Mouse (Mus musculus) testis, adult 2 months (tissue): ENCODE data around the gene Sap30bp. TPM values are rescaled to one million over a fixed set of nuclear protein-coding genes. Genes with fewer than 3 reads are reported as not detected.

Experiments
- H3K27ac ChIP-seq: fragments of 200-500 bp; 2 replicates; pipeline ENCODE4 v1.5.1; 2012; ENCODE audit warnings: low read depth, low read length; ENCODE audit not compliant: control insufficient read depth, insufficient read depth
- H3K27me3 ChIP-seq: fragments of 200-500 bp; 2 replicates; pipeline ENCODE4 v1.6.1; 2012; ENCODE audit warnings: mild to moderate bottlenecking, low read length, moderate library complexity; ENCODE audit not compliant: control insufficient read depth, insufficient read depth
- H3K36me3 ChIP-seq: fragments of 200-500 bp; 2 replicates; pipeline ENCODE4 v1.6.1; 2012; ENCODE audit warnings: mild to moderate bottlenecking, low read length; ENCODE audit not compliant: control insufficient read depth, insufficient read depth
- H3K4me1 ChIP-seq: fragments of 200-500 bp; 2 replicates; pipeline ENCODE4 v1.6.1; 2012; ENCODE audit warnings: low read length; ENCODE audit not compliant: control insufficient read depth, insufficient read depth
- H3K4me3 ChIP-seq: fragments of 200-500 bp; 2 replicates; pipeline ENCODE4 v1.5.1; 2012; ENCODE audit warnings: low read depth, mild to moderate bottlenecking, low read length, moderate library complexity, mixed read lengths; ENCODE audit not compliant: control insufficient read depth
- CTCF ChIP-seq: fragments of 200-500 bp; IDR thresholded peaks from 2 replicates; pipeline ENCODE4 v1.5.1; 2012; ENCODE audit warnings: low read depth, mild to moderate bottlenecking, inconsistent platforms, low read length, moderate library complexity; ENCODE audit not compliant: control insufficient read depth, insufficient read depth, insufficient replicate concordance
- POLR2A ChIP-seq: fragments of 200-500 bp; IDR thresholded peaks from 2 replicates; pipeline ENCODE4 v1.6.1; 2012; ENCODE audit warnings: low read depth, mild to moderate bottlenecking, inconsistent platforms, low read length, moderate library complexity; ENCODE audit not compliant: control insufficient read depth
- polyA plus RNA-seq: library from polyadenylated mRNA; depleted of rRNA; stranded (reverse); fragments of >200 nt; gene quantifications from 2 replicates; pipeline ENCODE4 v1.2.3, GENCODE M21; 2012; rRNA removed

Sap30bp gene
- 20.2 and 20.4 TPM in 2 replicates for polyA plus RNA-seq

DNA sequence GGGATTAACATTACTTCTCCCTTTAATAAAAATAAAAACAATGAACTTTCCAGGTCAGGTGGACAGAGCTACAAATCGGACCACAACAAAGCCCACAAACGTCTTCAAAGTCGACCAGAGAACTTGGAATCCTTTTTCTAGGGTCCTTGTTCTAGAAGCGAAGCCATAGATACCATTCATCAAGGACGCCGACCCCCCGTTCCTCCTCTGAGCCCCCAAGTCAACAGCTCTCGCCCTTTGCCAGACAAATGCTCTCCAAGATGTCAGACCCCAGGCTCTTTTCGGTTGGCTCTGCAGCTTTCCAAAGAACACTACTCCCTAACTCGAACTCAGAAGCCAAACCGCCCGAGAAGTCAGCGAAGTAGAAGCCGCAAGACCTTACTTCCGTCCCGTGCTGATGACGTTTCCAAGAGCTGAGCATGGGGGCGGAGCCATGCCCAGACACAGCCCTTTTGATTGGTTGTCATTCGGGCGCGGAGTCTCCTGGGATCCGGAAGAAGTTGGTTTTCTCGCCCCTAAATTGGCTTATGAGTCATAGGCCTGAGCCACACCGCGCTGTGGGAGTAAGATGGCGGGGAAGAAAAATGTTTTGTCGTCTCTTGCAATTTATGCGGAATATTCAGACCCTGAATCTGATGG, at the start of gene Sap30bp, which contains the start of gene Recql5:
Gene Sap30bp (plus strand): TSS at position 175 of the 639 bp plus-strand sequence.
Gene Recql5 (minus strand): TSS at position 370 of the 639 bp plus-strand sequence.
- no peak for TF ChIP-seq CTCF
- peak; percentile 56; the same call in 1 of the 2 replicates for TF ChIP-seq POLR2A
- H3K4me3 ChIP-seq = peak within 1 kb of the TSS; percentile 87
- peak within 1 kb of the TSS; percentile 82 for H3K27ac ChIP-seq
- peaks cover 3% of the 10 kb centered on the region for H3K36me3 ChIP-seq
- H3K4me1 ChIP-seq = peaks cover 6% of the 10 kb centered on the region
- no peaks in the 10 kb centered on the region for H3K27me3 ChIP-seq

DNA sequence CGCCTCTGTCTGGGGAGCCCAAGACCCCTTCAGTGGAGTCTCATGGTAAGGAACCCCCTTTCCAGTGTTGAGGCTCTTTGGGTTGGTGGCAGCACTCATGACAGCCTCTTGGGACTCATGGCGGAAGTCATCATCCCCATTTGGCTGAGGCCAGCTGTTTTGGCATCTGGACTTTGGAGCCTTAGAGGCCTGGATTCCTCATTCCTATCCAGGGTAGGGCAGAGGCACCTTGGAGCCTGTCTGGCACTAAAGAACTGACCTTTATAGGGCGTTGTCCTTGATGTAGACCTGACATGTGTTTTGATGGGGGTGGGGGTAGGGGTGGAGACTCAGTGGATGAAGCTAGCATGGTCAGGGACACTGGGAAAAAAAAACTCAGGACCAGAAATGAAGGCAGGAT, 48.7 kb upstream of the Sap30bp start:
- no peak overlapping the region for H3K27ac ChIP-seq
- no peaks in the 10 kb centered on the region for H3K27me3 ChIP-seq
- no peaks in the 10 kb centered on the region for H3K36me3 ChIP-seq
- TF ChIP-seq POLR2A (no peak), CTCF (no peak)
- no peak overlapping the region for H3K4me3 ChIP-seq
- peaks cover 3% of the 10 kb centered on the region for H3K4me1 ChIP-seq

DNA sequence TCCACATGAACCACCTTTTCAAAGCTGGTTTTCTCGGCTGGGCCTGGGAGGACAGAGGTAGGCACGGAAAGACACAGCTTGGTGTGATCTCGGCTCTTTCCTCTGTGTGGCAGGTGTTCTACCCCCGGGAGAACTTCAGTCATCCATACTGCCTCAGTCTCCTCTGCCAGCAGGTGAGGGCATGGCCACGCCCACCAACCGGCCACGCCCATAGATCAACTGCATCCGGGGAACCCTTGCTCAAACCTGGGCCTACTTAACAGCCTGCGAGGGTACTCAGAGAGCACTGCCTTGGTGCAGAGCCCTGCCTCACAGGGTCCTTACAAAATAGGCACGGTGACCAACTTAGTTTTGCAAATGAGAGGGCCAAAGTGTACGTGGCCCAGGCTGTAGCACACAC, 47.8 kb upstream of the Sap30bp start:
- TF ChIP-seq POLR2A (no peak), CTCF (no peak)
- no peaks in the 10 kb centered on the region for H3K36me3 ChIP-seq
- H3K4me1 ChIP-seq = peaks cover 3% of the 10 kb centered on the region
- H3K27ac ChIP-seq = no peak overlapping the region
- no peaks in the 10 kb centered on the region for H3K27me3 ChIP-seq
- no peak overlapping the region for H3K4me3 ChIP-seq

DNA sequence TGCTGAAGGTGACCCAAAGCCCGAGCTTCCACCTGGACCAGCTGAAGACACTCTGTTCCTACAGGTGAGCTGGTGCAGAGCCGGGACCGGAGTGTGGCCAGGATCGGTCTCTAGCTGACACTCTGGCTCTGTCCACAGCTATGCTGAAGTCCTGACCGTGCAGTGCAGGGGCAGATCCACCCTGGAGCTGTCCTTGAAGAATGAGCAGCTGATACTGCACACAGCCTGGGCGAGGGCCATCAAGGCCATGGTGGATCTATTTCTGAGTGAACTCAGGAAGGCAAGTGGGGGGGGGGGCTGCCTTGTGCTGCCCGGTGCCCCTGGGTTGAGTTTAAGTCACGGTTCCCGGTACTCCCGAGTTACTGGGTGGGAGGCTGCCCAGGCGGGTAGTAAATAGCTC, 46.6 kb upstream of the Sap30bp start:
- Histone ChIP-seq H3K4me1 (peaks cover 3% of the 10 kb centered on the region), H3K4me3 (no peak overlapping the region), H3K36me3 (no peaks in the 10 kb centered on the region), H3K27me3 (no peaks in the 10 kb centered on the region), H3K27ac (no peak overlapping the region)
- TF ChIP-seq CTCF (no peak), POLR2A (no peak)

DNA sequence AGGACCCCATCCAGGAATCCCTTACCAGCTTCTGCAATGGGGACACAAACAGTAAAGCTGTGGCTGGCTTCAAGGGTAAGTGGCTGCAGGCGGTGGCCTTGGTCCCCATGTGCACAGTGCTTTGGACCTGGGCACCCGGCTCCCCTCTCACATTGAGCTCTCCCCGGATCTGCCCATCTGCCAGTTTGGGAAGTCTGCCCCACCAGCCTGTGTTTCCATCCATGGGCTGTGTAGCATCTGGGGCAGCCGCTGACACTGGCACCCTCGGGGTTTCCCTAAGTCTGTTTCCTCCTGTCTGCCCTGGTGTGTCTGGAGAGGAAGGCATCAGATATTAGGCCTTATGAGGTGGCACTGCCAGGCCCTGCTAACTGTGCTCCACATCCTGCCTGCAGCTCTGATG, 45.1 kb upstream of the Sap30bp start:
- no peak overlapping the region for H3K27ac ChIP-seq
- H3K4me1 ChIP-seq = peaks cover 3% of the 10 kb centered on the region
- no peak for TF ChIP-seq POLR2A
- no peak for TF ChIP-seq CTCF
- no peaks in the 10 kb centered on the region for H3K27me3 ChIP-seq
- no peaks in the 10 kb centered on the region for H3K36me3 ChIP-seq
- H3K4me3 ChIP-seq = no peak overlapping the region

DNA sequence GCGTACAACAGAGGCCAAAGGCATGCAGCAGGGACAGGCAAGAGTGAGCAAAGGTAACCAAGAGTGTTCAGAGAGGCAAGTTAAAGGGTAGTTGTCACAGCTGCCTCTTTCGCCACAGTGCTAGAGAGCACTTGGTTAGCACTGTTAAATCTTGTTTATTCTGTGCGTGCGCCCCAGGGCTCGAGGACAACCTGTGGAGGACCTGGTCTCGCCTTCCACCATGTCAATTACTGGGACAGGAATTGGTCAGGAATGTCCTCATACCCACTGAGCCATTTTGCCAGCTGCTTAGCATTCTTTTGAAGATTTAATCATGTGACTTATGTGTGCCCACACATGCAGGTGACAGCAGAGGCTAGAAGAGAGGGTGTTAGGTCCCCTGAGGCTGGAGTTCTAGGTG, 43.9 kb upstream of the Sap30bp start:
- Histone ChIP-seq H3K27ac (no peak overlapping the region), H3K36me3 (no peaks in the 10 kb centered on the region), H3K27me3 (no peaks in the 10 kb centered on the region), H3K4me1 (peaks cover 3% of the 10 kb centered on the region), H3K4me3 (no peak overlapping the region)
- TF ChIP-seq CTCF (no peak), POLR2A (no peak)

DNA sequence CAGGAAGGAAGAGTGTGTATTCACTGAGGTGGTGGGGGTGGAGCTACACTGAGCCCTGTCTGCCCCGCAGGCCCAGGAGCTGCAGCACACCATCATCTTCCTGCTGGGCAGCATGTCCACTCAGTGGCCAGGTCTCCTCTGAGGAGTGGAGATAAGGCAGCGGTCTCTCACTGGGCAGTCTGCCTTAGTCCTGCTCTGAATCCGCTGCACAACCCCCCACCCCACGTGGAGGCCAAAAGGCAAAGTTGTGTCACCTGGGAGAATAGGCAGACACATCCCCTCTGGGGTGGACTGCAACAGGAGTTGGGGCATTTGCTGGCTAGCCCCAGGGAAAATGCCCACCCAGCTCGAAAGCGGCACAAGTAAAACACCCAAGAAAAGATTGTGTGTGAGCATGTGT, 40.9 kb upstream of the Sap30bp start:
- no peak for TF ChIP-seq POLR2A
- Histone ChIP-seq H3K27ac (no peak overlapping the region), H3K36me3 (no peaks in the 10 kb centered on the region), H3K4me3 (no peak overlapping the region), H3K4me1 (no peaks in the 10 kb centered on the region; the same call in none of the 2 replicates), H3K27me3 (no peaks in the 10 kb centered on the region)
